Mouse (Mus musculus) inflammation-experienced regulatory T-cells, adult 6 months (primary cell): Measurements from ENCODE around the gene Mxra8. TPM values are rescaled to one million over a fixed set of nuclear protein-coding genes. Genes with fewer than 3 reads are reported as not detected.

Experiments
- ATAC-seq: one replicate; pipeline ENCODE4 v1.8.0; 2017
- polyA plus RNA-seq, 3 experiments: library from polyadenylated mRNA; unstranded; fragments of 100-300 nt; shearing (Covaris generic); gene quantifications; one replicate each; pipeline ENCODE4 v1.2.1; 2017

The Mxra8 gene
- polyA plus RNA-seq, 3 experiments from 2014 or later: 0.69 to 18.3 (median 16.4) TPM

DNA sequence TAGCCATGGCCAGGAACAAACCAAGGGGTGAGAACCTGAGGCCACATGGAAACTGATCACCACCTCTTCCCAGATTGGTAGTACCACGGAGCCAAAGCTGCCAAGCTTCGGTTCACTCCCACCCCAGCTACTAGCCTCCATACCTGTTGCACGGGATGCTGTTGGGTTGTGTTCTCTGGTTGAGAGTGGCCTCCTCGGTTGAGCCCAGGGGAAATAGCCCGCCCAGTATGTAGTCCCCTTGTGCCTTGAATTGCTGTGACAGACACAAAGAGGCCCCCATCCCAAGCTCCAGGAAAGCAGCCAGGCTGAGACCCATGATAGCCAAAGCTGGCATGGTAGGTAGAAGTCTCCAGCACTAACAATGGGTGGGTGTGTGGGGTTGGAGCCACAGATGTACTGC lies 23.5 kb downstream of the Mxra8 start, which contains the start of gene Tas1r3:
Gene Tas1r3, minus strand, starts transcription at position 362 of the 400 bp plus-strand sequence.
- ATAC-seq: no peak

DNA sequence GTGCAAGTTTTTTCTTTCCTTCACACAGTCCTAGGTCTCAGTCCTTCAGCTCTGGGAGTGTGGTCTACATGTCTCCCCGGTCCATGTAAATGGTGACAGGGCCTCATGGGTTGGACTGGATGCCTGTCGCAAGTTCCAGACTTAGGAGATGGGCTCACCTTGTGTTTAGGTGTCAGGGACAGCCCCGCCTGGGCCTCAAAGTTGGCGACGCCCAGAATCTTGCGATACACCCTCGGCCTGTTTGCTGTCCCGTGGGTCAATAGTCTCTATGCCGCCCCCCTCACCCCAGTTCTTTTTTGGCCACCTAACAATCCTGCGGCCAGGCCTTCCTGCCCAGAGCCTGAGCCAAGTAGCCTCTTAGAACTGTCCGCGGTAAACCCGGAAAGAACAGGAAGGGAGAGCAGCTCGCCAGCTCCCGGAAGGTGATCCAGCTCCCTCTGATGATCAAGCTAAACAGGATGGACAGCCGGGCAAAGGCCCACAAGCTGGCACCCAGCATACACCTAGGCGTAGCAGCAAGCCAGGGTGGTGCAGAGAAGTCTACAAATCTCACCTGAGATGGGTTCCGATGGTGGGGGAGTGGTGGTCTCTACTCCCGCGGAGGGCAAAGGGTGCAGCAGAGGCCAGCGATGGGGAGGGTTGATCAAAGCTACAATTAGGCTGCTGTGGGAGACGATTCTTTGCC lies 29.3 kb downstream of the Mxra8 start:
- peak; percentile 41 for ATAC-seq

DNA sequence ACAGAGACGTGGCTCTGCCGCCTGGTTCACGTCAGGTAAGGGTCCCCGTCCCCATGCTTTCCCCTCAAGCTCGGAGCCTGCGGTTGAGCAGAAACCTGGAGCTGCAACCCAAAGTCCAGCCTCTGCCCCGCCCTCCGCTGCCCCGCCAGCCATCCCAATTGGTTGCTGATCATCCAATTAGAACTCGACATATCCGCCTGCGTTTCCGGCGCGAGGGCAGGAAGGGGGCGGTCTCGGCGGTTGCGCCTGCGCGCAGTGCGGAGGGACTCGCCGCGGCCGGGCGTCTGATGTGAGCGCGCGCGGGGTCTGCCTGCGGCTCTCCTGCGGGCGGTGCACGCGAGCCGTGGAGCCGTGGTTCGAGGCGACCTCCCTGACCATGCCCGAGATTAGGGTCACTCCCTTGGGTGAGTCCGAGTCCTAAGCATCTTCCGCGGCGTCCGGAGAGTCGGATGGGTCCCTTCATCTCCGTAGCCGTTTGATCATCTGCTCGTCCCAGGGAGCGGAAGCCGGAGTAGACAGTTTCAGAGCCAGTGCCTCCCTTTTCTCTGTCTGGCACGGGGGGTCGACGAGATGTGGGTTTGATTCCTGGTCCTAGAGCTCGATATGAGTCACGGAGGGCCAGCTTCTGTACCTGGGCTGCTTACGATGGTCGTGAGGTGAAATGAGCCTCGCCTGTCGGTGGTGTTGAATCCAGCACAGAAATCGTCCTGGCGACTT lies 30.0 kb downstream of the Mxra8 start, which contains the start of the genes Cptp and Ints11:
Gene Cptp, minus strand, starts transcription at position 124 of the 717 bp plus-strand sequence.
Gene Ints11, plus strand, starts transcription at position 230 of the 717 bp plus-strand sequence.
- ATAC-seq: peak; percentile 97

DNA sequence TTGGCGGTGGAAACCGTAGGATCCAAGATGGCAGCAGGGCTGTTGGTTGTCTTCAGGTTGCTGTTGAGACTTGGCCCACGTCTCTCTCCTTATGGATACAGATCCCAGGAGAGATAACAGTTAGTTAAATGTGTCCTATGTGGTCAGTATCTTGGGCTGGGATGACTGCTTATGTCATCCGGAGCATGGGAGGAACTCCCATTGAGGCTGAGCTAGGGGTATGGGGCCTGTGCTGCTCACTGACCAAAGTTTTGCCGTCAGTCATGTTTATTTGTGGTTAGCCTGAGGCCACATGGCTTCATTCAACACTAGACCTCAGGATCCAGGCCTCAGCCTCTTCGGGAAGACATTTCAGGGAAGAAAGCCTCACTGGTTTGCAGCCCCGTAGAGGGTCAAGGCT lies 31.9 kb downstream of the Mxra8 start:
- no peak for ATAC-seq

DNA sequence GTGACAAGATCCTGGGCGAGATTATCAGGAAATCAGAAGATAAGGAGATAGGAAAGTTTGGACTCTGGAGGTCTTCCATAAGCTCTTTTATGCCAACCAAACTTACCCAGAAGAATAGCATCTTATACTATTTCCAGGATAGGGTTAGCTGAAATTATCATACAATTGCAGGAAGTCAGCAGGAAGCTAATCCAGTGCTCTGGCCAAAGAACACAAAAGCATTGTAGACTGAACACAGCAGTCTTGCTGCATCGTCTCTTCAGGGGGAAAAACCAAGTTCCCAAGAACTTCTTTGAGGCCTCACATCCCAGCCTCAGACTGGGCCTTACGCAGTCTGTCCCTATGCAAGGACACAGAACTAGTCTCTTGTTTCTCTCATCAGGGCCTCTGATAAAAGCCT lies 44.1 kb downstream of the Mxra8 start:
- ATAC-seq: no peak

DNA sequence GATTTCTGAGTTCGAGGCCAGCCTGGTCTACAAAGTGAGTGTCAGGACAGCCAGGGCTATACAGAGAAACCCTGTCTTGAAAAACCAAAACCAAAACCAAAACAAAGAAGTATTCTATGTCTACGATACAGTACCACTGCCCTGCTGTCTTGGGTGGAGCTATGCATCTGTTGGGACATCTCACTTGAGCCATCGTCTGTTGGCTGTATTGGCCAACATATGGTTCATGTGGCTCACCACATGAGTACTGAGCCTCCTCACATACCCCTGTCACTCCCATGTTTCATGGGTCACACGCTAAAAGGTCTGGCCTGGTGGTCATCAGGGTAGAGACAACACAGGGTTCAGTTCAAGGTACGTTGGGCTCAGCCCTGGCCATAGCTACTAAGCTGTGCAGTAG lies 46.9 kb downstream of the Mxra8 start:
- ATAC-seq: no peak

DNA sequence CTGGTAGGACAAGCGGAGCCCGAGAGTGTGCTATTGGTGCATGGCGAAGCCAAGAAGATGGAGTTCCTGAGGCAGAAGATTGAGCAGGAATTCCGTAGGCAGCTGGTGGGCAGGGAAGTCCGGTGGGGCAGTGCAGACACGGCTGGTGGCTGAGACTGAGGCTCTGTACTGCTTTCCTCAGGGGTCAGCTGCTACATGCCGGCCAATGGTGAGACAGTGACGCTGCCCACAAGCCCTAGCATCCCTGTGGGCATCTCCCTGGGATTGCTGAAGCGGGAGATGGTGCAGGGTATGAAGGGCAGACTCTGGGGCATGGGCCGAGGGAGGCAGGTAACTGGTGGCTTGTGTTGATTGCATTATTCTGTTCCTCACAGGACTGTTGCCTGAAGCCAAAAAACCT lies 48.2 kb downstream of the Mxra8 start:
- ATAC-seq: no peak

DNA sequence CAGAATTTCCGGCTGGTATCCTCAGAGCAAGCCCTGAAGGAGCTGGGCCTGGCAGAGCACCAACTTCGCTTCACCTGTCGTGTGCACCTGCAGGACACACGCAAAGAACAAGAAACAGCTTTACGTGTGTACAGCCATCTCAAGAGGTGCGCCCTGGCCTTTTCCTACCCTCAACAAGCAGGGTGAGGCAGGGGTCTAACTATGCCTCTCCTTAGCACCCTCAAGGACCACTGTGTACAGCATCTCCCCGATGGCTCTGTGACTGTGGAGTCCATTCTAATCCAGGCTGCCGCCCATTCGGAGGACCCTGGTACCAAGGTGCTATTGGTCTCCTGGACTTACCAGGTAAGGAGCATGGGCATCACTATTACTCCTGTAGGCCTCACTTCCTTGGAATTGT lies 48.7 kb downstream of the Mxra8 start:
- ATAC-seq: no peak

DNA sequence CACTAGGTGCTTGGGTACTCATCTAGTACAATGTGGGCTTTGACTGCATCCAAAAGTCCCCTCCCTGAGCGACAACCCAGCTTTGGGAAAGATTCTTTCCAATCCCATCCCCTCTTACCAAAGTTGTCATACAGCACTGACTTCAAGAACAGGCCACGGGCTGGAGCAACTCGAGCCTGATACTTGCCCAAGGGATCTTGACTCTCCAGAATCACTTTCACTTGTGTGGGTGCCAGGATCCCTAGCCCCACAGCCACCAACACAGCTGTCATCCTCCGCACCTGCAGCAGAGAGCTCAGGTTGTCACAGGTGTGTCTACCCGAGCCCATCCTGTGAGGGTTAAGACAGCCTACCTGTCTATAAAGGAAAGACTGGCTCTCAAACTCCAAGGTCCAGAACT lies 49.8 kb downstream of the Mxra8 start:
- ATAC-seq: no peak

DNA sequence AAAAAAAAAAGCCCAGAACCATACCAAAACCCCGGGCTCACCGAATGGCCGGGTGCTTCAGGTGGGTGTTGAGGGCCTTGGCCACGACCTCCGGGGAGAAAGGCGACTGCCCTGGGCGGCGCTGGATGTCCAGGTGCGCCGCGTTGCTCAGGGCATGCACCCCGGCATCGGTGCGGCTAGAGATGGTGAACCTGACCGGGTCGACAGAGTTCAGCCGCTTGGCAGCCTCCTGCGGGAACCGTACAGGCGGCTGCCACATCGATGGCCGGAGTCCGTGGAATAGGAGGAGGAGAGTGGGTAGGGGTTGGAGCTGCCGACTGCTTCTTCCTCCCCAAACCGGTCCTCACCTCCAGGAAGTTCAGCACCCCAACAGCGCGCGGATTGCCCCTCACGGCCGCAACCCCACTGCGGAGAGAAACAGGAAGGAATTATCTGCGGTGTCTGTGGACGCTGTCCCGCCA lies 51.6 kb downstream of the Mxra8 start:
- no peak for ATAC-seq

DNA sequence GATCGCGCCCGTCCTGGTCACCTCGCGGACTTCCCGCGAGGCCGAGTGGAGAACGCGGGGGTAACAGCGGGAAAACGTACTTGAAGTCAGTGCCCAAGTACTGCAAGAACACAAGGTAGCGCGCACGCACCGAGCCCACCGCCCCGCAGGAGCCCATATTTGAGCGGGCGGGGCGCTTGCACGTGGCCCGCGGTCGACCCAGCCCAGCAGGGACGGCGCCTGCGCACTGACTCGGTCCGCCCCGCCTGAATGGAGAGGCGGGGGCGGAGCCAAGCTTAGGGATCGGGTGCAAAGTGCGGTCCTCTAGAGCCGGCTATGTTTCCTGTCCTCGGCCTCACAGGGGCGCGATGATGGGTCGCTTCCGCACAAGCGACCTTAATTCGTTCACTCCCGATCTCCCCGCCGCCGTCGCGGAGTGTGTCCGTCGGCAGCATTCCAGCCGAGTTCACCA lies 52.1 kb downstream of the Mxra8 start, which contains the start of the genes Pusl1 and Acap3:
Gene Pusl1, minus strand, starts transcription at position 231 of the 451 bp plus-strand sequence.
Gene Acap3, plus strand, starts transcription at position 272 of the 451 bp plus-strand sequence.
- ATAC-seq: peak; percentile 80

DNA sequence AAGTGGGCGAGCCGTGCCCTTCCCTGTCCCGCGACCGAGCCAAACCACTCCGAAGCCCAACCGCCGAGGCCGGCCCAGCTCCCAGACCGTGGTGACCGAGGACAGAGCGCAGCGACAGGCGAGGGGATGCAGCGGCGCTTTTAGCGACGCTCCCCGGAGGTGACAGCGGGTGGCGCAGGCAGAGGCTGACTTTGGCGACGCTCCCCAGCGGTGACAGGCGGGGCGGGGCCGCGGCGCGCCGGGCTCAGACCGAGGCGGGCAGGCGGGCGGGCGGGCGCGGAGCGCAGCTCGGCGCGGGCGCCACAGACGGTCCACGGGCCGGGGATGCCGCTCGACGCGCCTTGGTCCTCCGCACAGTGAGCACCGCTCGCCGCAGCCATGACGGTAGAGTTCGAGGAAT lies 52.5 kb downstream of the Mxra8 start:
- ATAC-seq: peak; percentile 78

DNA sequence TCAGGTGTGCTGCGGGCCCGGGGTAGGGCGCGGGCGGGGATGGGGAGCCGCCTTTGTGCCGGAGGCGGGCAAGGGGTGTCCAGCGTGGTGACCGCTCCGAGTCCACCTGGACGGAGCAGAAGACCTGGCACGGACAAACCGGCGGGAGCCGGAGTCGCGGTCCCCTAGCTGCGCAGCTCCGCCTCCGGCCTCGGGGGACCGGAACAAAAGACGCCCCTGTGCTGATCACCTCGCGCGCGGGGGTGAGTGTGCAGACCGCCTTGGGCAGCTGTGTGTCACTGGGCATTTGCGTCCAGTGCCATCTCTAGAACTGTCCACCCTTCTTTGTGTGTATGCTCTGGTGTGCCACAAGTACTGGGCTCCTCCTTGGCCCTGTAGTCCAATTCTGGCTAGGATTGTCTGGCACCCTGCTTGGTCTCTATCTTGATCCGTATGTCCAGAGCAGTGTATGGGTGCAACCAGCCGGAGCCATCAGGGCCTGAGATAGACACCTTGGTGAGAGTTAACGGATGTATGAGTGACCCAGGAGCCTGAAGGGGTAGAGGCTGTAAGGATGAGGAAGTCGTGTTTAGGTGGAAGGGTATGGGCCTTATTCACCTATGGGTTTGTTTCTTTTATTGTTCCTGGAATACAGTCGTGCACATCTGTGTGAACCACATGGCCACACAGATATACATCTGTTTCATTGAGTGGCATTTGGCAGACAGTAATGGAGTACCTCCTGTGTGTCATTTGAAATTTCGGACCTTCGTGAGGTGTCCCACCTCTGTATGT lies 53.1 kb downstream of the Mxra8 start:
- no peak for ATAC-seq

DNA sequence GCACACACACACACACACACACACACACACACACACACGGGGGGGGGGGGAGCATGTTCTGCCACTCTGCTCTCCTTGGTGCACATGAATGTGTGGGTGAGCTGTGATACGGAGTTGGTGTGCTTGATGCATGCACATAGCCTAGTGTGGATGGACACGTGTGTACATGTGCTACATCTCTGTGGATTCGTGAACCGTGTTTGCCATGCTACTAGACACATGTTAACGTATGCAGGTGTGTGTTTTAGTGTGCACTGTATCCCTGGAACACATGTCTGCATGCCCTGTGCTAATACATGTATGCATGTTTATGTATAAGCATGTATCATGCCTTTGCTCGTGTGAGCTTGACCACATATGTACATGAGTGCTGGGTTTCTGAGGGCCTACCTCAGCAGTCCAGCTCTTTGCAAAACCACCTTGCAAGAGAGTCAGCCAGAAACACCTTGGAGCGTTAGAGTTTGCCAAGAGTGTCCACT lies 53.8 kb downstream of the Mxra8 start:
- ATAC-seq: no peak

Other genes starting within 250 kb of the Mxra8 start
- gene Slc35e2, start 238.3 kb upstream of the Mxra8 start, polyA plus RNA-seq: 1 to 10 TPM; 7.9 to 9.1 (median 8.5) TPM
- 100 to 1,000 TPM in 2 of 3 experiments, 10 to 100 TPM in 1; 75.2 to 139 (median 116) TPM for gene Cdk11b, start 214.8 kb upstream of the Mxra8 start, polyA plus RNA-seq
- gene Gm10563, start 194.3 kb upstream of the Mxra8 start, polyA plus RNA-seq: 1 to 10 TPM in 1 of 3 experiments, not detected in 2; 1.7 TPM
- not detected for gene Mmp23, start 186.3 kb upstream of the Mxra8 start, polyA plus RNA-seq
- gene Mib2, start 170.5 kb upstream of the Mxra8 start, polyA plus RNA-seq: 1 to 10 TPM; 3.1 to 5.2 (median 3.9) TPM
- 1 to 10 TPM in 1 of 3 experiments, under 1 TPM in 2; 0.16 to 1.6 (median 0.96) TPM for gene Fndc10, start 145.3 kb upstream of the Mxra8 start, polyA plus RNA-seq
- 100 to 1,000 TPM; 145 to 170 (median 154) TPM for gene Ssu72, start 134.9 kb upstream of the Mxra8 start, polyA plus RNA-seq
- under 1 TPM; 0.13 to 0.16 (median 0.13) TPM for gene Tmem240, start 104.9 kb upstream of the Mxra8 start, polyA plus RNA-seq
- 10 to 100 TPM in 2 of 3 experiments, 1 to 10 TPM in 1; 9.8 to 27.2 (median 21.7) TPM for gene Atad3a, start 78.6 kb upstream of the Mxra8 start, polyA plus RNA-seq
- under 1 TPM in 1 of 3 experiments, not detected in 2; 0.09 TPM for gene Vwa1, start 65.0 kb upstream of the Mxra8 start, polyA plus RNA-seq
- gene Tmem88b, start 53.8 kb upstream of the Mxra8 start, polyA plus RNA-seq: not detected
- gene Ankrd65, start 49.2 kb upstream of the Mxra8 start, polyA plus RNA-seq: not detected
- 100 to 1,000 TPM; 105 to 200 (median 117) TPM for gene Mrpl20, start 36.8 kb upstream of the Mxra8 start, polyA plus RNA-seq
- 100 to 1,000 TPM in 2 of 3 experiments, 10 to 100 TPM in 1; 83.8 to 128 (median 117) TPM for gene Ccnl2, start 27.2 kb upstream of the Mxra8 start, polyA plus RNA-seq
- 100 to 1,000 TPM; 206 to 219 (median 211) TPM for gene Aurkaip1, start 8.4 kb upstream of the Mxra8 start, polyA plus RNA-seq
- 1 to 10 TPM; 2.0 to 3.8 (median 3.5) TPM for gene Dvl1, start 7.7 kb downstream of the Mxra8 start, polyA plus RNA-seq
- under 1 TPM; 0.16 to 0.40 (median 0.30) TPM for gene Tas1r3, start 23.7 kb downstream of the Mxra8 start, polyA plus RNA-seq
- gene Cptp, start 29.8 kb downstream of the Mxra8 start, polyA plus RNA-seq: 10 to 100 TPM; 14.2 to 19.2 (median 19.1) TPM
- 10 to 100 TPM; 81.9 to 88.2 (median 86.6) TPM for gene Ints11, start 29.9 kb downstream of the Mxra8 start, polyA plus RNA-seq
- 10 to 100 TPM; 14.1 to 20.3 (median 15.8) TPM for gene Pusl1, start 52.1 kb downstream of the Mxra8 start, polyA plus RNA-seq
- 1 to 10 TPM; 4.0 to 9.1 (median 5.8) TPM for gene Acap3, start 52.1 kb downstream of the Mxra8 start, polyA plus RNA-seq
- 10 to 100 TPM; 19.3 to 30.8 (median 29.6) TPM for gene Ube2j2, start 104.2 kb downstream of the Mxra8 start, polyA plus RNA-seq
- gene C1qtnf12, start 122.6 kb downstream of the Mxra8 start, polyA plus RNA-seq: 1 to 10 TPM; 3.0 to 6.9 (median 5.6) TPM
- gene B3galt6, start 153.0 kb downstream of the Mxra8 start, polyA plus RNA-seq: 1 to 10 TPM in 1 of 3 experiments, under 1 TPM in 2; 0.63 to 1.0 (median 0.90) TPM
- 100 to 1,000 TPM; 489 to 506 (median 496) TPM for gene Sdf4, start 153.2 kb downstream of the Mxra8 start, polyA plus RNA-seq
- gene Tnfrsf4, start 174.2 kb downstream of the Mxra8 start, polyA plus RNA-seq: 100 to 1,000 TPM; 682 to 810 (median 720) TPM
- 100 to 1,000 TPM; 603 to 779 (median 637) TPM for gene Tnfrsf18, start 186.5 kb downstream of the Mxra8 start, polyA plus RNA-seq
- 1 to 10 TPM in 1 of 3 experiments, under 1 TPM in 2; 0.26 to 1.1 (median 0.55) TPM for gene Ttll10, start 219.7 kb downstream of the Mxra8 start, polyA plus RNA-seq